Mouse (Mus musculus) adrenal gland, postnatal 25 days (tissue): ENCODE measurements around the gene Zfp867. TPM values are rescaled to one million over a fixed set of nuclear protein-coding genes. Genes with fewer than 3 reads are reported as not detected.

Experiments used
- DNase-seq: peaks from one replicate; pipeline ENCODE4 v3.0.0; 2021; ENCODE audit warnings: mixed read lengths
- total RNA-seq: library from RNA; stranded (reverse); gene quantifications from 2 replicates; pipeline ENCODE4 v1.2.3, GENCODE M21; 2021

The Zfp867 gene
- total RNA-seq, 1 experiment from 2014 or later: 5.9 TPM

GRCm38 (mm10) chr11:59458973-59459372 is 13.3 kb downstream of the Zfp867 start:
- DNase-seq: peak; percentile 53

- DNase-seq: no peak
Observed at GRCm38 (mm10) chr11:59456891-59457290, 15.4 kb downstream of the Zfp867 start.

- peak; percentile 19 for DNase-seq
Observed at GRCm38 (mm10) chr11:59456346-59456745, 15.9 kb downstream of the Zfp867 start.

- DNase-seq: no peak
Observed at GRCm38 (mm10) chr11:59451086-59451485, 21.2 kb downstream of the Zfp867 start, which contains the start of gene Snap47. TSS of gene Snap47 (minus strand) at chr11:59451186.

- peak; percentile 44 for DNase-seq
Observed at GRCm38 (mm10) chr11:59450230-59450771, 22.0 kb downstream of the Zfp867 start.

- peak; percentile 93 for DNase-seq
Observed at GRCm38 (mm10) chr11:59449741-59450229, 22.5 kb downstream of the Zfp867 start, which contains the start of gene Jmjd4. TSS of gene Jmjd4 (plus strand) at chr11:59450045.

GRCm38 (mm10) chr11:59443102-59443501 is 29.2 kb downstream of the Zfp867 start:
- DNase-seq: no peak

GRCm38 (mm10) chr11:59437954-59438353 is 34.3 kb downstream of the Zfp867 start:
- DNase-seq: no peak

GRCm38 (mm10) chr11:59432261-59432660 is 40.0 kb downstream of the Zfp867 start:
- DNase-seq: no peak

GRCm38 (mm10) chr11:59429959-59430358 is 42.3 kb downstream of the Zfp867 start:
- DNase-seq: no peak

- no peak for DNase-seq
Observed at GRCm38 (mm10) chr11:59428057-59428660, 44.1 kb downstream of the Zfp867 start.

- DNase-seq: no peak
Observed at GRCm38 (mm10) chr11:59425671-59426101, 46.6 kb downstream of the Zfp867 start.

- no peak for DNase-seq
Observed at GRCm38 (mm10) chr11:59423010-59423588, 49.2 kb downstream of the Zfp867 start.

GRCm38 (mm10) chr11:59421967-59422366 is 50.3 kb downstream of the Zfp867 start:
- DNase-seq: no peak

GRCm38 (mm10) chr11:59421436-59421835 is 50.8 kb downstream of the Zfp867 start:
- DNase-seq: no peak

- no peak for DNase-seq
Observed at GRCm38 (mm10) chr11:59418708-59419107, 53.6 kb downstream of the Zfp867 start.

GRCm38 (mm10) chr11:59412999-59413863 is 59.0 kb downstream of the Zfp867 start:
- no peak for DNase-seq

GRCm38 (mm10) chr11:59412058-59412457 is 60.2 kb downstream of the Zfp867 start:
- DNase-seq: no peak
